Mouse (Mus musculus): ENCODE measurements at regions not wholly inside any gene's neighbourhood (a gene's known extent, or its start where the extent isn't known, plus 50 kb on each side); places are given as distances from the start of the nearest gene placed in this dataset.

DNA sequence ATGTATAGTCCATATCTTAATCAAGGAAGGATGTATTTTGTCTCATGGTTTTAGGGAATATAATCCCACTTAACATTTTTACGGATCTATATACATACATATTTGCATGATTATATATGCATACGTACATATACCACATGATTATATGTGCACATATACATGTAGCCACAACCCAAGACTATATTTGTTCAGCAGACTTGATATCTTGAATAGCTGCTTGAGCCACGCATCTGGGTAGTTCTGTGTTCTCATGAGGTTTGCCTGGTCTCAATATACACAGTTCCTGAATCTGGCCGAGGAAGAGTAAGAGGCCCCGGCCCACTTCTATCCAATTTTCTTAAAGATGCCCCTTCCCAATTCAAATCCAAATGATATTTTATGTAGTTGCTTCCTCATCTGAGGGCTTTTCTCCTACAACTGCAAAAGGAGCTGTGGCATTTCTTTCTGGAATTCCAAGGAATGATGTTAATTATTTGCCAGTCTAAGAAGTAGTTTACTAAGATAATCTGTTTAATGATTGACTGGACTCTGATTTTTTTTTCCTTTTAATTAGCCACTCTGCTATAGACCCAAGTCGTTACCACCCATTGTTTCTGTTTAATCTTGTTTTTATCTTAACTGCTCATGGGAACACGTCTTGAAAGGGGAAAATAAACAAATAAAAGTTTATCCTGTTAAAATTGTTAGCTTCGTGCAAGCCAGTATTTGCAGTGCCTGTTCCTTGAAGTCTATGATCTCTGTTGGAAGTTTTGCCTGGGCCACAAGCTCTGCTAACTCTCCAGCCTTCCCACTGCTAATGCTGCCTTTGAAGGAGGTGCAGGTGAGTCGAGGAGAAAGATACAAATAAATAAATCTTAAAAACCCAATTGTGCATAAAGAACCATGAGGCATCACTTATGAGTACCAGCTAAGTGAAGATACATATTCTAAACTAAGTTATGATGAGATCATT is 112.9 kb upstream of the Kitl start:
- in situ Hi-C loops (cut with MboI, MseI): no loop called here

- in situ Hi-C loops (cut with MboI, MseI): no loop called here
These were observed 114.2 kb upstream of the Kitl start for GRCm38 (mm10) chr10:99900955-99901835.

- in situ Hi-C loops (cut with MboI, MseI): no loop called here
These were observed 121.4 kb upstream of the Kitl start for GRCm38 (mm10) chr10:99893999-99894398.

DNA sequence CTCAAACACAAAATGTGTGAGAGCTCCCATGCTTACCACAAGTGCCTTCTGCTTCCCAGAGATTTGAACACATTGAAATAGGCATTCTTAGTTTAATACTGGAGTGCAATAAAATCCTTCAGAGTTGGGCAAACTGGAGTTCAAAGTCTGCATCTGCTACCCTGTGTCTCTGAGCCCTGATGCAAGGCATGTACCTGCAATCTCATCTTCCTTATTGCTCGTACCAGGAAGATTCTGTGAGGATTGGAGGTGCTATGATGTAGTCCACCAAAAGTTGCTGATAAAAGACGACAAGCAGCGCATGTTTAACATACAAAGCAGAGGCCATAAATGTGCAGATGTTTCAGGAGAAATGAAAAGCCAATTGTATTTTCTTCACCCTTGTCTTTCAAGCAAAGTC is 123.5 kb upstream of the Kitl start:
- in situ Hi-C loops (cut with MboI, MseI): no loop called here

DNA sequence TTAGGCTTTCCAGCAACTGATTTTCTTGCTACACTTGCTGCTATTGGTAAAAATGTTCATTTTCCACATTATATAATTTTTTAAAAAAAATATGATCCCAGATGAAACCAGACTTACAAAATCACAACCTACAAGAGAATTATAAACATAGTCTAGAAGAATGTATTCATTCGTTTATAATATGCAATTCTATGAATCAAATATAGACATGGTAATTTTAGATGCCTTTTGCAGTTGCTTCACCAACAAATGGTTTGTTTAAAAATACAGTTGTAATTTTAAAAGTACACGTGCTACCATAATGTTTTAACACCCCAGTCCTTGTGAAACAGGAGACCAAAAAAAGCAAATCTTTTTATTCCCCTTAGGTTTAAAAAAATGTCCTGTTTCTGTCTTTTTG is 122.4 kb upstream of the Csl start:
- in situ Hi-C loops (cut with MboI, MseI): no loop called here

GRCm38 (mm10) chr10:99879362-99879761 is 119.9 kb upstream of the Csl start:
- in situ Hi-C loops (cut with MboI, MseI): no loop called here

DNA sequence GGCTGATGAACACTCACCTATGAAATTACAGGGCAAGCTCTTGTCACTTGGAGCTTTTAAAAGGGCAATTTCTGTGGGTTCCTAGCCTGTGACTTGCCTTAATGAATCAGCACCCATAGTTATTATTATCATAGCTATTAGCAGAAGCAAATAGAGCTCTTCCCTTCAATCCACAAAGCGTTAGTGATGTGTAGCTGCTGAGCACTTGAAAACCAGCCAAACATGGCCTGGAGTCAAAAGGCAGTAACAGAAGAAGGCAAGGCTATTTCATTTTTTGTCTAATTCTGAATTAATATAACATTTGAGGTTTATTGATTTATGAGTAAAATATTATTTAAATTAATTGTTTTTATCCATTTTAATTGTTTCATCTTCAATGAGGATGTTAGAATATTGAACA is 105.3 kb upstream of the Csl start:
- in situ Hi-C loops (cut with MboI, MseI): no loop called here

GRCm38 (mm10) chr10:99860322-99861089 is 101.0 kb upstream of the Csl start:
- in situ Hi-C loops (cut with MboI, MseI): no loop called here

DNA sequence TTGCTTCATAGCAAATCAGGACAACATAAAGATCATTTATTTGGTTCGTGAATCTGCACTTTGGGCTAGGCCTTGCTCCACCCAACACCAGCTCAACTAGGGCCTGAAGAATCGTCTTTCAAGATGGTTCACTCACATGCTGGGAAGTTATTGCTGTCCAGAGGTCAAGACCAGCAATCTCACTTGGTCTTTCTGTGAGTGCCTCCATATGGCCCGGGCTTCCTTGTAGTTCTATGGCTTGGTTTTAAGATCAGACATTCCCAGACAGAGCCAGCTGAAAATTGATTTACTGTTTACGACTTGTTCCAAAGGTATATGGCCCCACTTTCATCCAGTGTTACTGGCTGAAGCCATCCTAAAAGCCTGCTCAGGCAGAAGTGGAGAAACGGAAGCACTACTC is 84.7 kb upstream of the Csl start:
- in situ Hi-C loops (cut with MboI, MseI): loop anchor here (5.0 kb wide), 1 partner anchor 42 kb away; no protein-coding TSS in a partner anchor

DNA sequence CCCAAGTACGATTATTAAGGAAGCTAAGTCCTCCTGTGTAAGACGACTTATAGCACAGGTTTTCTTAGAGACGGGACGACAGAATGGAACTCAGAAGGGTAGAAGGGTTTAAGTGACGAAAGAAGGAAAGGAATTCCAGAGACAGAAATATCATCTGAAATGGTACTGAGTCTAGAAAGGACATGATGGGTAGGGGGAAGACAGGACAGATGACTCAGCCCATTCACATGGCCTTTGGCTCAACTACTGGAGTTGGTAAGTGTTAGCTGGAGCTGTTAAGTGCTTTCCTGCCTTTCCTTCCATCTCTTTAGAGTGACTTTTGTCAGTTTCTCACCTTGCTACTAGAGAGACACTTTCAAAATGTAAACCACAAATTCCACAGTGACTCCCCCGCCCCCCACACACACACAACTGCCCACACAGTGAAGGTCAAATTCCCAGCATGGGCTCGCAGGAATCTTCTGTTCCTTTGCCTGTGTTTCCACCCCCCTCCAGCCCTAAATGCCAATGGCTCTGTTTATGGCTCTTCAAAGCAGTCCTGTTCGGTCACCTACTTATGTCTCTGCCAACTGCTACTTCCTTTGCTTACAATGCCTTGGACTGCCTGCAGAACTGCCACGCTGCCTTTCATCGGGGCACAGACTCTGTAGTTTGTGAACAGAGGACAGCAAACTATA is 81.8 kb upstream of the Csl start:
- in situ Hi-C loops (cut with MboI, MseI): loop anchor here (5.0 kb wide), 1 partner anchor 39 kb away; no protein-coding TSS in a partner anchor

- in situ Hi-C loops (cut with MboI, MseI): loop anchor here (5.0 kb wide), 1 partner anchor 38 kb away; no protein-coding TSS in a partner anchor
These were observed 80.9 kb upstream of the Csl start for GRCm38 (mm10) chr10:99840179-99840876.

DNA sequence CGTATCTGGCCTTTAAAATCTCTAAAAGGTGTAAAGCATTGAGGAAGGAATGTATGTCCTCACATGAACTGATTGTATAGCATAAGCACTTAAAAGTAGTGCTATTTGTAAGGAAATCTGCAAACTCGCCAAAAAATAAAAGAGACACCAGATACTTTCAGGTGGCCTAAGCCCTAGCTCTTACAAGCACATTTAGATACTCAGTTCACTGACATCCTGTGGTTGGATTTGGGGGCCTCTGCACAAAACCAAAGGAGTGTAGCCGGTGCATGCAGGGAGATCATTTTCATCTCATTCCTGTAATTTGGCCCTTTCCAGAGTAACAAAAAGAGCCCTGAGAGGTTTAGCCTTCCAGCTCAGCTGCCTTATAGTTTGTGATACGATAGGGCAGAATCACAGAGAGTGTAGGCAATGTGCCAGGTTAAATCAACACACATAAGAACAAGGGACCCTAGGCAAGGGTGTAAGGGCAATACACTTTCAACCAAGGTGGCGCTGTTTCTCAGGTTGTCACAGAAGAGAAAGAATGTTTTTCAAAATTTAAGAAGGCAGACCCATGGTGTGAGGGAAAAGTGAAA is 77.5 kb upstream of the Csl start:
- in situ Hi-C loops (cut with MboI, MseI): no loop called here

- in situ Hi-C loops (cut with MboI, MseI): no loop called here
These were observed 75.6 kb upstream of the Csl start for GRCm38 (mm10) chr10:99834905-99835633.

- in situ Hi-C loops (cut with MboI, MseI): no loop called here
These were observed 70.5 kb upstream of the Csl start for GRCm38 (mm10) chr10:99829974-99830373.

GRCm38 (mm10) chr10:99827476-99827875 is 68.0 kb upstream of the Csl start:
- in situ Hi-C loops (cut with MboI, MseI): no loop called here

- in situ Hi-C loops (cut with MboI, MseI): no loop called here
These were observed 66.4 kb upstream of the Csl start for GRCm38 (mm10) chr10:99825881-99826280.

DNA sequence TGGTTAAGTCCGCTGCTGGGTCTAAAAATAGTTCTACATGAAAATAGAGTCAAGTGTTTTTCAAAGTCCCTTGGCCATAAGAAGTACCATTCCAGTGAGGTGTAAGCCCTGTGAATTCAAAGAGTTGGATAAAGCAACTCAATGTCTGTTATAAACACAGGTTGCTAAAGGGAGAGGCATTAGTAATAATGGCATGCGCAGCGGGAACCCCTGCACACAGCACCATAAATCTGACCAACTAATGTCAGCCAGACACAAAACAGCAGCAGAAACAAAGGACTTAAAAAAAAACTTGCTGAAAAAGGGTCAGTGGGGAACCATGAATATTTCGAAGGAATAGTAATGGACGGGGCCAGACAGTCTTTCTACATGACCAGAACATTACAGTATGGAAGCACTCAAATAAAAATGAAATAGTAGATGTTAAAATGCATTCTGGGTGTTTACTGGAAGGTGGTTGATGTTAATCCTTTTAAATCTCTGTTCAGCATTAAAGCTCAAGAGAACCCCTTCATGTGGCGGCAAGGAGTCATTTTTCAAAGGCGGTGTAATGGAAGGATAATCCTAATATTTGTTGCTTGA is 52.7 kb upstream of the Csl start:
- in situ Hi-C loops (cut with MboI, MseI): no loop called here

GRCm38 (mm10) chr10:99811430-99811829 is 52.0 kb upstream of the Csl start:
- in situ Hi-C loops (cut with MboI, MseI): no loop called here
